Mouse (Mus musculus): ENCODE data around the gene Muc3a.
A peak's percentile ranks its signal among the peaks of the same experiment; 100 is the strongest.

The Muc3a gene

GRCm38 (mm10) chr5:137212289-137212688 lies at the start of gene Muc3a:
Muc3a (minus strand) TSS chr5:137212389.
- DNase-seq: no peak

GRCm38 (mm10) chr5:137211114-137211829 lies 917 bp downstream of the Muc3a start:
- DNase-seq: peak; percentile 53

GRCm38 (mm10) chr5:137210689-137211088 lies 1.5 kb downstream of the Muc3a start:
- DNase-seq: no peak

- no peak for DNase-seq
These were observed 6.9 kb downstream of the Muc3a start for GRCm38 (mm10) chr5:137205301-137205700.

GRCm38 (mm10) chr5:137194488-137195120 lies 17.6 kb downstream of the Muc3a start:
- no peak for DNase-seq

GRCm38 (mm10) chr5:137193279-137193952 lies 18.8 kb downstream of the Muc3a start:
- no peak for DNase-seq

GRCm38 (mm10) chr5:137189326-137189725 lies 22.9 kb downstream of the Muc3a start:
- peak; percentile 41 for DNase-seq

- no peak for DNase-seq
These were observed 26.8 kb downstream of the Muc3a start for GRCm38 (mm10) chr5:137185362-137185761.

GRCm38 (mm10) chr5:137179646-137180374 lies 32.4 kb downstream of the Muc3a start:
- no peak for DNase-seq

- no peak for DNase-seq
These were observed 38.2 kb downstream of the Muc3a start for GRCm38 (mm10) chr5:137173967-137174366.

- DNase-seq: no peak
These were observed 39.6 kb downstream of the Muc3a start for GRCm38 (mm10) chr5:137172591-137172990.

GRCm38 (mm10) chr5:137171478-137171877 lies 40.7 kb downstream of the Muc3a start:
- DNase-seq: no peak

- no peak for DNase-seq
These were observed 41.3 kb downstream of the Muc3a start for GRCm38 (mm10) chr5:137170836-137171380.

GRCm38 (mm10) chr5:137167539-137167938 lies 44.6 kb downstream of the Muc3a start:
- DNase-seq: no peak

- no peak for DNase-seq
These were observed 46.2 kb downstream of the Muc3a start for GRCm38 (mm10) chr5:137166012-137166411.

- no peak for DNase-seq
These were observed 50.3 kb downstream of the Muc3a start for GRCm38 (mm10) chr5:137161853-137162252.

- DNase-seq: peak; percentile 58
These were observed 52.7 kb downstream of the Muc3a start for GRCm38 (mm10) chr5:137159461-137159860.

All from liver (tissue).